Mouse (Mus musculus) lung, postnatal 0 days (tissue): Measurements from ENCODE around the gene Mcts1.

Experiments used
- CTCF ChIP-seq: IDR thresholded peaks from 2 replicates; pipeline ENCODE4 v1.5.1; 2016; ENCODE audit warnings: antibody characterized with exemption, mild to moderate bottlenecking
- EP300 ChIP-seq: IDR thresholded peaks from 2 replicates; pipeline ENCODE4 v1.6.1; 2016; ENCODE audit warnings: antibody characterized with exemption, mild to moderate bottlenecking, control low read depth

DNA sequence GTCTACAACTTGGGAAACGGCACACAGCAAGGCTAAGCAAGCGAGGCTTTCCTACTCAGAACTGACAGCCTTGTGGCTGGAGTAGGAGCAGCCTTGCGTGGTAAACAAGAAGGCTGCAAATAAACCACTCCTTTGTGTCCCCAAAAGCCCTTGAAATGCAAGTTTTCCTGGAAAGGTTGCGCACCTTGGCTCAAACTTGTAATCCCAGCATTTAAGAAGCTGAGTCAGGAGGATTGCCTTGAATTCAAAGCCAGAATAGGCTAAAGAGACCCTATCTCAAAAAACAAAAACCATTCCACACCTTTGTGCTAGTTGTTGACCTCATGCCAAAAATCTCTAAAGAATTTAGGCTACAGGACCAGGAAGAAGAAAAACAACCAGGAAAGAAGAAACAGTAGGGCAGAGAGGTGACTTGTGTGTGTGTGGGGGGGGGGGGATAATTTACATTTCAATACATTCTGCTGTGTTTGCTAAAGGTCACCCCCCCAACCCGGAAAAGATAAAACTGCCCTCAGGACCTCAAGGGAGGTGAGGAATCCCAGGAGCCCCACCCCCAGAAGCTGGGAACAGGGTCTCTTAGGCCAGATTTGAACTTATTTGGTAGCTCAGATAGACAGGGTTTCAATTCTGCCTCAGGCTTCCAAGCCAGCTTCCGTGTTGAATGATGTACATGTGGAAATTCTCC is 33.7 kb upstream of the Mcts1 start:
- TF ChIP-seq CTCF = no peak
- TF ChIP-seq EP300 = no peak
